Mouse (Mus musculus) ES-E14 (cell line): Measurements from ENCODE around the gene 1700001O22Rik.

Experiments
- CHD2 ChIP-seq: IDR thresholded peaks from 2 replicates; pipeline ENCODE4 v1.6.1; 2014; ENCODE audit warnings: mild to moderate bottlenecking, low read depth, low read length, inconsistent platforms
- HCFC1 ChIP-seq: IDR thresholded peaks from 2 replicates; pipeline ENCODE4 v1.6.1; 2012; ENCODE audit warnings: low read length, inconsistent platforms, borderline replicate concordance; ENCODE audit not compliant: insufficient read depth
- MAFK ChIP-seq: IDR thresholded peaks from 2 replicates; pipeline ENCODE4 v1.6.1; 2014; ENCODE audit warnings: mild to moderate bottlenecking, low read depth, low read length, inconsistent platforms; ENCODE audit not compliant: insufficient read depth
- ZC3H11A ChIP-seq: IDR thresholded peaks from 2 replicates; pipeline ENCODE4 v1.6.1; 2012; ENCODE audit warnings: low read depth, mild to moderate bottlenecking, inconsistent platforms, low read length, borderline replicate concordance
- ZNF384 ChIP-seq: IDR thresholded peaks from 2 replicates; pipeline ENCODE4 v1.6.1; 2012; ENCODE audit warnings: low read depth, low read length, inconsistent platforms

GRCm38 (mm10) chr2:30809503-30809902, 6.0 kb upstream of the 1700001O22Rik start:
- TF ChIP-seq ZNF384 (no peak), MAFK (no peak), HCFC1 (no peak), ZC3H11A (no peak), CHD2 (no peak)
